Mouse (Mus musculus) neural tube, embryonic 12.5 days (tissue): ENCODE data around the gene Slc25a36. TPM values are rescaled to one million over a fixed set of nuclear protein-coding genes. Genes with fewer than 3 reads are reported as not detected.

ENCODE experiments used
- ATAC-seq: fragments of 200-750 bp; cut with Nextera tagmentation; 2 replicates; pipeline ENCODE4 v1.8.0; 2017; ENCODE audit warnings: low read depth, mild to moderate bottlenecking, moderate TSS enrichment, moderate library complexity; ENCODE audit not compliant: low FRiP score
- H3K27ac ChIP-seq: fragments of 300-500 bp; sonication (generic); 2 replicates; pipeline ENCODE4 v1.5.1; 2016
- H3K27me3 ChIP-seq: fragments of 300-500 bp; sonication (generic); replicated peaks from 2 replicates; pipeline ENCODE4 v1.6.1; 2016; ENCODE audit warnings: mild to moderate bottlenecking
- H3K36me3 ChIP-seq: fragments of 300-500 bp; sonication (generic); 2 replicates; pipeline ENCODE4 v1.6.1; 2016; ENCODE audit warnings: mild to moderate bottlenecking
- H3K4me1 ChIP-seq: fragments of 300-500 bp; sonication (generic); 2 replicates; pipeline ENCODE4 v1.6.1; 2016
- H3K4me2 ChIP-seq: fragments of 300-500 bp; sonication (generic); replicated peaks from 2 replicates; pipeline ENCODE4 v1.6.1; 2016; ENCODE audit warnings: mild to moderate bottlenecking
- H3K4me3 ChIP-seq: fragments of 300-500 bp; sonication (generic); 2 replicates; pipeline ENCODE4 v1.5.1; 2016
- H3K9ac ChIP-seq: fragments of 300-500 bp; sonication (generic); 2 replicates; pipeline ENCODE4 v1.6.1; 2016; ENCODE audit warnings: mild to moderate bottlenecking
- H3K9me3 ChIP-seq: fragments of 300-500 bp; sonication (generic); 2 replicates; pipeline ENCODE4 v1.6.1; 2016; ENCODE audit warnings: mild to moderate bottlenecking
- WGBS: fragments of 180-500 bp; shearing (Covaris S2); methylation state at CpG from one replicate; pipeline ENCODE4 v1.1.7; 2016; 5-methylcytosine and 5-hydroxymethylcytosine counted together
- polyA plus RNA-seq: library from polyadenylated mRNA; unstranded; fragments of >200 nt; fragmentation: Nextera tagmentation; extraction: Ambion mirVana; gene quantifications from 2 replicates; pipeline ENCODE4 v1.2.1, GENCODE M21; 2016

Slc25a36 gene
- polyA plus RNA-seq, 1 experiment from 2014 or later: 76.2 TPM

DNA sequence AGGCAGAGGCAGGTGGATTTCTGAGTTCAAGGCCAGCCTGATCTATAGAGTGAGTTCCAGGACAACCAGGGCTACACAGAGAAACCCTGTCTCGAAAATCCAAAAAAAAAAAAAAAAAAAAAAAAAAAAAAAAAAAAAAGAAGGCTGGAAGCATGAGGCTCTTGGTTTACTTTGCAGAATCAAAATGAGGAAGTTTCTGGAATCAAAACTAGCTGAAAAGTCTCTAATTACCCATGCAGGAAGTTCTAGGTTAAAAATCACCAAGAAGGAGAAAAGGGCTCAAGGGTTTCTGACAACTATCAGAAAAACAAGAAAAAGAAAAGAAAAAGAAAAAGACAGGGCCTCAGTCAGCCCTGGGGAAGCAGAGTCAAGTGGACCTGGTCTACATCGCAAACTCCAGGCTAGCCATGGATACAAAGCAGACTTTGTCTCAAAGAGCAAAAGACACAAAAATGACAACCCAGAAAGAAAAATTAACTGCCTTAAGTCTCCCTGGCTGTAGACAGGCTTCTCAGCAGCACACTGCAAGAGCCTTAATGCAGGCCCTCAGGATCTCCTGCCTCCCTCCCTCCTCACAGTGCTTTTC is 5.5 kb downstream of the Slc25a36 start:
- Histone ChIP-seq H3K9me3 (no peaks in the 10 kb centered on the region), H3K4me2 (no peak overlapping the region), H3K9ac (no peak overlapping the region), H3K36me3 (no peaks in the 10 kb centered on the region), H3K27ac (no peak overlapping the region), H3K4me3 (no peak overlapping the region), H3K4me1 (peaks cover 11% of the 10 kb centered on the region), H3K27me3 (no peaks in the 10 kb centered on the region)
- 71% methylated on average over 2 of the region's 2 CpGs for WGBS
- ATAC-seq: no peak

DNA sequence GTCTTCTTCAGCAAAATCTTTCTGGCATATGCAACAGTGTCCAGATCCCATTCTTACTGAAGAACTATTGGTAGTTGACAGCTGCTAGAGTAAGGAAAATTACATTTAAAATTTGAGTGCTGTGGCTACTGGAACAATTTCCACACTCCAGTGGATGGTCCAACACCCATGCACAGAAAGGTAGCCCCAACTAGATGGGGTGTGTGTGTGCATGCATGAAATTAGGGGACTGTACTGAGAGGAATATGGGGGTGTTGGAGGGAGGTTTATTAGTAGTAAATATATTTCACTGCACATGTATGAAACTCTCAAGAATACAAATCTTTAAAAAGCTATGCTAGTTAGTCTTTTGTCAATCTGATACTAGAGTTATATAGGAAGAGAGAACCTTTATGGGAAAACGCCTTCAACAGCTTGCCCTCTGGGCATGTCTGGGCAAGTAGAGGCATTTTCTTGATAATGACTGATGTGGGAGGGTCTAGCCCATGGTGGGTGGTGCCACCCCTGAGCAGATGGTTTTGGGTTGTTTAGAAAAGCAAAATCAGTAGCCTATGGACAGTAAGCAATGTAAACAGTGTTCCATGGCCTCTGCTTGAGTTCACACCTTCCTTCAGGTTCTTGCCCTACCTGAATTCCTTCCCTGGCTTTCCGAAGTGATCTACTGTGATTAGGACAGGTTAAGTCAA is 7.4 kb downstream of the Slc25a36 start:
- H3K4me1 ChIP-seq: no peaks in the 10 kb centered on the region
- ATAC-seq: no peak
- no peak overlapping the region for H3K9ac ChIP-seq
- H3K4me3 ChIP-seq: no peak overlapping the region
- 87% methylated on average over 2 of the region's 2 CpGs for WGBS
- H3K36me3 ChIP-seq: peaks cover 7% of the 10 kb centered on the region
- H3K27ac ChIP-seq: no peak overlapping the region
- no peaks in the 10 kb centered on the region for H3K9me3 ChIP-seq
- no peak overlapping the region for H3K4me2 ChIP-seq
- H3K27me3 ChIP-seq: no peaks in the 10 kb centered on the region

DNA sequence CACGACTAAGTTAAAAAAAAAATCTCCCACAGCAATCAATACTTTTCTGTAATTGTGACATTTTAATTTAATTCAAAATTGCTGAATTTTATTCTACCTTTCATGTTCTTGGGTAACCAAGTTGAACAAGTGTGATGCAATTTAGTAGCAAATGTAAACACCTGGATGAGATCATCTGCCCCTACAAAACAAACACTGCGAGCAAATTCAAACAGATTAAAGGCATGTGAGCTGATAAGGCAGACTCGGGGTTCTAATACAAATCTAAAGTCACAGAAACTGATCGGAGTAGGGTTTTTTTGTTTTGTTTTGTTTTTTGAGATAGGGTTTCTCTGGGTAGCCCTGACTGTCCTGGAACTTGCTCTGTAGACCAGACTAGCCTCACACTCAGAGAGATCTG is 12.0 kb downstream of the Slc25a36 start:
- 94% methylated on average over 4 of the region's 4 CpGs for WGBS
- Histone ChIP-seq H3K36me3 (peaks cover 36% of the 10 kb centered on the region), H3K9ac (no peak overlapping the region), H3K27ac (no peak overlapping the region), H3K4me3 (no peak overlapping the region), H3K4me2 (no peak overlapping the region), H3K27me3 (no peaks in the 10 kb centered on the region), H3K9me3 (no peaks in the 10 kb centered on the region), H3K4me1 (no peaks in the 10 kb centered on the region)
- ATAC-seq: no peak

DNA sequence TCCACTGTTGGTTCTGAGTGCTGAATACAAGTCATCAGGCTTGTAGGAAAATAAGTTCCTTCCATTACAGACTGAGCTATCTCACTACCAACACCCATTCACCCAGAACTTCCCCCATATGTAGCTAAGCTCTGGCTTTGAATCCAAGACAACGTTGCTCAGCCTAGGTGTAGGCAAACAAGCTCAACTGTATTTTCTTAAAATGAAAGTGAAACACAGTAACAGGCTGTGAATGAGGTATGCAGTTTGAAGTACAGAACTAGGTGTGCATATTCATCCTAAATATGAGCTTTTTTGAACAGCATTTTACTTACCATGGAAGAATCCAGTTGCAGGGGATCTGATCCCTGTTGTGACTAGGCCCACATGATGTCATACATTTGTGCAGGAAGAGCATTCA is 14.8 kb downstream of the Slc25a36 start:
- H3K9me3 ChIP-seq: no peaks in the 10 kb centered on the region
- H3K4me2 ChIP-seq: no peak overlapping the region
- no peaks in the 10 kb centered on the region for H3K27me3 ChIP-seq
- 87% methylated on average over 1 of the region's 1 CpGs for WGBS
- H3K4me3 ChIP-seq: no peak overlapping the region
- no peak overlapping the region for H3K27ac ChIP-seq
- no peak for ATAC-seq
- H3K36me3 ChIP-seq: peaks cover 46% of the 10 kb centered on the region
- no peaks in the 10 kb centered on the region for H3K4me1 ChIP-seq
- H3K9ac ChIP-seq: no peak overlapping the region

DNA sequence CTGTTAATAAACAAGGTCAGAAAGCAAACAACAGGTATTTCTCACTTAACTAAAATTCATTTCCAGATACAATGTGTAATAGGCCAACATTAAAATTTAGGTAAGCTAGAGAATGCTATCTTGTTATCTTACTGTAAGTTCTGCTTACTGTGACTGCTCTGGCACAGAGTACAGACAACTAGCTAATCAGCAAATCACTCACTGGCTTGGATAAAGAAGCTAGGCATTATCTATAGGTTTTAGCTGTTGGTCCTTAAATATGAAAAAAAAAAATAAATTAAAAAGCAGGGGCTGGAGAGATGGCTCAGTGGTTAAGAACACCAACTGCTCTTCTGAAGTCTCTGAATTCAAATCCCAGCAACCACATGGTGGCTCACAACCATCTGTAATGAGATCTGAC is 23.1 kb downstream of the Slc25a36 start:
- H3K9ac ChIP-seq: no peak overlapping the region
- H3K9me3 ChIP-seq: no peaks in the 10 kb centered on the region
- no peak overlapping the region for H3K4me3 ChIP-seq
- H3K4me1 ChIP-seq: no peaks in the 10 kb centered on the region
- ATAC-seq: no peak
- no peak overlapping the region for H3K4me2 ChIP-seq
- no peaks in the 10 kb centered on the region for H3K27me3 ChIP-seq
- peaks cover 19% of the 10 kb centered on the region for H3K36me3 ChIP-seq
- no peak overlapping the region for H3K27ac ChIP-seq

DNA sequence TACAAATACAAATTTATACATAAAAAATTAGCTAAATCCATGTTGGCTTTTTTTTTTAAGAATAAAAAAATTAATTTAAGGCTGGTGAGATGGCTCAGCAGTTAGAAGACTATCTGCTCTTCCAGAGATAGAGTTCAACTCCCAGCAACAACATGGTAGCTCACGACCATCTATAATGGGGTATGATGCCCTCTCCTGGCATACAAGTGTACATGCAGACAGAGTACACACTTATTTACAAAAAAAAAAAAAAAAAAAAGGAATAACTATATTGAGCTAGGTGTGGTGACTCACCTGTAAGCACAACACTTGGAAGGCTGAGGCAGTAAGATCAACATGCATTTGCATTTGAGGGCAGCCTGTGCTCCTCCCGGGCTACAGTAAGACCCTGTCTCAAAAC is 26.3 kb downstream of the Slc25a36 start:
- no peaks in the 10 kb centered on the region for H3K27me3 ChIP-seq
- ATAC-seq: no peak
- WGBS: 86% methylated on average over 2 of the region's 2 CpGs
- H3K9ac ChIP-seq: no peak overlapping the region
- no peaks in the 10 kb centered on the region for H3K9me3 ChIP-seq
- no peak overlapping the region for H3K27ac ChIP-seq
- H3K4me2 ChIP-seq: no peak overlapping the region
- no peaks in the 10 kb centered on the region for H3K4me1 ChIP-seq
- H3K4me3 ChIP-seq: no peak overlapping the region
- H3K36me3 ChIP-seq: peaks cover 25% of the 10 kb centered on the region

DNA sequence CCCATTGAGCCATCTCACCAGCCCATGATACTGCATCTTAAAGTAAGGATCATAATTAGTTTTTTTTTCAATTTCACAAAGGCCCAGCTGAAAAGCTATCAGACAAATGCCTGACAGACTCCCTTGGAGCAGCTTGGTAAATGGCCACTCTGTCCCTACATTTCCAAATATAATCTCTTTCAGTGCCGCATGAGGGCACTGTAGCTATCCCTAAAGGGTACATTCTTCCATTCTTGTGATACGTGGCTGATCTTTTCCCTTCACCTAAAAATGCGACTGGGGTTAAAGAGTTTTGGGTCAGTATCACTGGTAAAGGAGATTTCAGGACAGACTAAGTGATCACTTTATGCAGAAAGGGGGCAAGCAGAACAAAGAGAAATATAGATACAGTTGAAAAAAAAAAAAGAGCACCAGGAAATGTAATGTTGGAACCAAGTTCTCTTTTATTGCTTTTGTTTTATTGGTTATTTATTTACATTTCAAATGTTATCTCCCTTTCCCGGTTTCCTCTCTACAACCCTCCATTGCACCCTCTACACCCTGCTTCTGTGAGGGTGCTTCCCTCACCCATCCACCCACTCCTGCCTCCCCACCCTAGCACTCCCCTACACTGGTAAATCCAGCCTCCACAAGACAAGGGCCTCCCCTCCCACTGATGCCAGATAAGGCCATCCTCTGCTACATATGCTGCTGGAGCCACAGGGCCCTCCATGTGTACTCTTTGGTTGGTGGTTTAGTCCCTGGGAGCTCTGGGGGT is 29.7 kb downstream of the Slc25a36 start:
- no peak overlapping the region for H3K9ac ChIP-seq
- H3K4me2 ChIP-seq: no peak overlapping the region
- H3K4me3 ChIP-seq: no peak overlapping the region
- H3K27me3 ChIP-seq: no peaks in the 10 kb centered on the region
- no peak overlapping the region for H3K27ac ChIP-seq
- no peaks in the 10 kb centered on the region for H3K4me1 ChIP-seq
- no peak for ATAC-seq
- peaks cover 25% of the 10 kb centered on the region for H3K36me3 ChIP-seq
- WGBS: 87% methylated on average over 4 of the region's 4 CpGs
- H3K9me3 ChIP-seq: no peaks in the 10 kb centered on the region

DNA sequence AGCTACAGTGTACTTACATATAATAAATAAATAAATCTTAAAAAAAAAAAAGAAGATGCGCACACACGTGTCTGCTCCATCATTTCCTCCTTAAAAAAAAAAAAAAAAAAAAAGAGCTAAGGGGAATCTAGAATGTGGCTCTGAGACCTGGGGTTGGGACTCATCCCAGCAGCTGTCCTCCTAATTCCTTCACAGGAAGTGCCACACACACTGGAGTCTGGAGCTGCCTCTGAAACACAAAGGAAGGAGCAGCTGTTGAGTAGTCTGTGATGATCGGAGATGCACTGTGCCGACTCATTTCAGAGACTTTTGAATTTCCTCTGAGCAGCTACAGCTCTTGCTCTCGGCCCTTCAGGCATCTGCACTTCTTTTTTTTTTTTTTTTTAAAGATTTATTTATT is 41.0 kb downstream of the Slc25a36 start:
- Histone ChIP-seq H3K36me3 (no peaks in the 10 kb centered on the region; the same call in 1 of the 2 replicates), H3K27ac (no peak overlapping the region), H3K9me3 (no peaks in the 10 kb centered on the region), H3K9ac (no peak overlapping the region), H3K4me3 (no peak overlapping the region), H3K4me1 (peaks cover 7% of the 10 kb centered on the region), H3K27me3 (no peaks in the 10 kb centered on the region), H3K4me2 (no peak overlapping the region)
- WGBS: 79% methylated on average over 5 of the region's 5 CpGs
- no peak for ATAC-seq

DNA sequence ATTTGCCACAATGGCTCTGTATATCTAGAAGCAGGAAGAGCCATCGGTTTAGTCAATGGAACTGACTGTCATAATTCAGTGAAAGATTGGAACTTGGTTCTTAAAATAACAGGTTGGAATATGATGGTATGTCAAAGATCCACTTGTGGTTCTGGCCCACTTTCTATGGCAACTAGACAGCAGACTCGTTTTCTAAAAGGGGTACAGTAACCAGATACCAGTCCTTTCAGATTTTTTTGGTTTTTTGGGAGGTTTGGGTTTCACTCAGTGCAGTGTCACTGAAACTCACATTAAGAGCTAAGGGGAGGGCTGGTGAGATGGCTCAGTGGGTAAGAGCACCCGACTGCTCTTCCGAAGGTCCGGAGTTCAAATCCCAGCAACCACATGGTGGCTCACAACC is 41.5 kb downstream of the Slc25a36 start:
- no peaks in the 10 kb centered on the region; the same call in 1 of the 2 replicates for H3K36me3 ChIP-seq
- no peak overlapping the region for H3K9ac ChIP-seq
- H3K4me2 ChIP-seq: no peak overlapping the region
- H3K27ac ChIP-seq: no peak overlapping the region
- no peak for ATAC-seq
- WGBS: 93% methylated on average over 5 of the region's 5 CpGs
- H3K4me1 ChIP-seq: peaks cover 7% of the 10 kb centered on the region
- no peak overlapping the region for H3K4me3 ChIP-seq
- H3K9me3 ChIP-seq: no peaks in the 10 kb centered on the region
- H3K27me3 ChIP-seq: no peaks in the 10 kb centered on the region

DNA sequence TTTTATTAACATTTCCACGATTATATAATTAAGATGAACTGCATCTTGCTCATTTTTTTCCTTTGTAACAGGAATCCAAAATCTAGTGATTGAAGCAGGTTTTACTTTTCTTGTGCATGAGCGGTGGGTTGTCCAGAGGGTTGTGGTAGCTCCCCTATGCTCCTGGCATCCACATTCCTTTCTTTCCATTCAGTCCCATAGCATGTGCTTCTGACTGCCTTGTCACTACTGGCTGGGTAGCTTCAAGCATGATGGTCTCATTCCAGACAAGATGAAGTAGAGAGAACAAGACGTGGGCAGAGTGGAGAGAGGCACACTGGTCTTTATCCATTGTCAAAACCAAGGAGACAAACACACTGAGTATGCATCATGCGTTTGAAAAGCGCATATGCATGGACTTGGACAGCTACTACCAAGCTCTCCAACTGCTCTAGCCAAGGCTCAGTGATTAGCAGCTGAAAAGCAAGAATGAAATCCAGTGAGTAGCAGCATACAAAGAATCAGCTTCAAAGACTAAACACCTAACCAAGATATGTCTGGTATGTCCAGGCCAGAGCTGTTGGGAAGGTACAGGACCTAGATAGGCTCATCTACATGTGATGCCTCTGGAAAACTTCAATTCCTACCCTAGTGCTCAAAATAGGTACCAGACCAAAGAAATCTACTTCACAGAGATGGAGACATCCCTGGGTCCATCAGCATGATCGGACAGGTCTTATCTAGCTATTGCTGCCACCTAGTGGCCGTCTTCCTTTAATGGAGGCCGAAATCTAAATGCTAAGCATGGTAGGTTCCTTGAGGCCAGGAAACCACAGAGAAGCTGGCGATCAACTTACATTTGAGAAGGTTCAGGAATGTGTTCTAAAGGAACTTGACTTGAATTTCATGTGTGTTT is 42.5 kb downstream of the Slc25a36 start:
- no peaks in the 10 kb centered on the region for H3K9me3 ChIP-seq
- no peak overlapping the region for H3K27ac ChIP-seq
- H3K9ac ChIP-seq: no peak overlapping the region
- 55% methylated on average over 9 of the region's 9 CpGs for WGBS
- H3K4me3 ChIP-seq: no peak overlapping the region
- no peak overlapping the region for H3K4me2 ChIP-seq
- no peaks in the 10 kb centered on the region for H3K27me3 ChIP-seq
- H3K36me3 ChIP-seq: no peaks in the 10 kb centered on the region; the same call in 1 of the 2 replicates
- peak; percentile 72 for ATAC-seq
- peaks cover 12% of the 10 kb centered on the region for H3K4me1 ChIP-seq

DNA sequence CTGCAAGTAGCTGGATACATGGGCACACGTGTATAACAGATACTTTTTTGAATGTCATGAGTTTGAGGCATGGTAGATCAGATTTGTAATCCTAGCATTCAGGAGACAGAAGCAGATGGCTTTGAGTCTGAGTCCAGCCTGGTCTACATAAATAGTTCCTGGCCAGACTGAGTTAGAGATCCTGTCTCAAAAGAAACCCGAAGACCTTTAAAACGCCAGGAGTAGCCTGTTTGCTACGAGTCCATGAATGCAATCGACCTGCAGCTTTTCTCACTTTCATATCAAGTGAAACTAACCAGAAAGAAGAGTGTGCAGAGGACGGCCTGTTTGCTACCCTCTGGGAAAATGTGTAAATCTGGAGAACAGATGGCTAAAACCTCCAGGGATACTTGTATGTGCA is 43.2 kb downstream of the Slc25a36 start:
- Histone ChIP-seq H3K4me1 (peaks cover 12% of the 10 kb centered on the region), H3K9ac (no peak overlapping the region), H3K27me3 (no peaks in the 10 kb centered on the region), H3K27ac (no peak overlapping the region), H3K36me3 (no peaks in the 10 kb centered on the region), H3K9me3 (no peaks in the 10 kb centered on the region), H3K4me2 (no peak overlapping the region), H3K4me3 (no peak overlapping the region)
- no peak for ATAC-seq
- 66% methylated on average over 6 of the region's 6 CpGs for WGBS

DNA sequence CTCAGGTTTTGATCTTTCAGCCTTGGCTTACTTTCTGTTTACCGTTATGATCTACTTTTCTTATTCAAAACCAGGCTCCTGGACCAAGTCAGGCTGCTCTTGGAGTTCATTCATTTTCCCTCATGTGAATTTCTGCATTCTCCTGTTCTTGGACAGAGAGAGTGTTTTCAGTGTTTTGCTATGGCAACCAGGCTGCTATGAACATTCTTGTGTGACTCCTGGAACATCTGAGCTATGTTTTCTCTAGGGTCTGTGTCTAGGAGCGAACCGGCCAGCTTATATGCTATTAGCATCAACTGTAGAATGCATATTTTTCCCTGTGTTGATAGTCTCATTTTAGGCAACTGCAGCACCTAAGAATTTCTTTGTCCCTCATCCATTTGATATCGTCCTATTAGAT is 45.1 kb downstream of the Slc25a36 start:
- no peaks in the 10 kb centered on the region for H3K9me3 ChIP-seq
- WGBS: 52% methylated on average over 4 of the region's 4 CpGs
- H3K4me2 ChIP-seq: no peak overlapping the region
- no peak for ATAC-seq
- no peaks in the 10 kb centered on the region for H3K36me3 ChIP-seq
- H3K27me3 ChIP-seq: no peaks in the 10 kb centered on the region
- H3K9ac ChIP-seq: no peak overlapping the region
- no peak overlapping the region for H3K27ac ChIP-seq
- peaks cover 12% of the 10 kb centered on the region for H3K4me1 ChIP-seq
- no peak overlapping the region for H3K4me3 ChIP-seq
